11 mouse cellular contexts compared by ENCODE assay signal in genomic region chr2:155640656-155641055, GRCm38 (mm10). TPM values are rescaled to one million over a fixed set of nuclear protein-coding genes. Genes with fewer than 3 reads are reported as not detected.
DNase-seq lines count a peak whose midpoint lies in the region; ATAC-seq and TF ChIP-seq lines count a peak whose summit lies in the region.
"Had no signal": no experiment of that assay in that cellular context is flagged by ENCODE, and none has a peak within 500 bp of the region (broad histone marks: within the 10 kb centered on the region; RNA-seq: fewer than 3 reads in every experiment).

No protein-coding gene starts in this region.

- peak; percentile 69 for DNase-seq in layer of hippocampus, adult 11-12 months (ENCODE audit: low spot score)
- DNase-seq in layer of hippocampus, adult 9-10 months (ENCODE audit: low spot score): no peak
- DNase-seq in adrenal gland, postnatal 25 days: peak; percentile 24
- peak; percentile 81 to 89 for DNase-seq in cerebellum, adult 2 months
- no peak for DNase-seq in Muller cell, postnatal 12 days (ENCODE audit: inconsistent ontology term)
- DNase-seq in kidney, postnatal 36 days: no peak
- no peak for DNase-seq in spleen, adult 18-20 months
- DNase-seq: kidney, postnatal 25 days had no signal

- ATAC-seq in hindbrain, embryonic 16.5 days: peak; percentile 70
- ATAC-seq: liver, embryonic 12.5 days had no signal

- 14% methylated on average over 6 of the region's 6 CpGs for WGBS in cerebellum, adult 2 months
- 48% methylated on average over 6 of the region's 6 CpGs for WGBS in hindbrain, embryonic 16.5 days

- peaks cover 53% of the 10 kb centered on the region for H3K4me1 ChIP-seq in cerebellum, adult 2 months (ENCODE audit: control insufficient read depth, insufficient read depth, low read length)
- H3K4me1 ChIP-seq in hindbrain, embryonic 16.5 days (ENCODE audit: control insufficient read depth, insufficient read depth, low read depth, low read length): no peaks in the 10 kb centered on the region; the same call in 1 of the 2 replicates
- H3K4me1 ChIP-seq: liver, embryonic 12.5 days; megakaryocyte, embryonic 14.5 days had no signal

- peak overlapping the region; percentile 52 for H3K27ac ChIP-seq in cerebellum, adult 2 months (ENCODE audit: insufficient read depth, low read length)
- H3K27ac ChIP-seq in hindbrain, embryonic 16.5 days (ENCODE audit: low read depth, low read length): peak overlapping the region; percentile 42; the same call in 1 of the 2 replicates
- H3K27ac ChIP-seq: liver, embryonic 12.5 days had no signal

- no peak overlapping the region for H3K4me2 ChIP-seq in hindbrain, embryonic 16.5 days (ENCODE audit: low read length)
- H3K4me2 ChIP-seq: liver, embryonic 12.5 days had no signal

- no peaks in the 10 kb centered on the region for H3K27me3 ChIP-seq in cerebellum, adult 2 months (ENCODE audit: control insufficient read depth, insufficient read depth, low read length)
- H3K27me3 ChIP-seq in hindbrain, embryonic 16.5 days (replicated peaks; ENCODE audit: control insufficient read depth, insufficient read depth, low read length): no peaks in the 10 kb centered on the region
- H3K27me3 ChIP-seq: liver, embryonic 12.5 days; megakaryocyte, embryonic 14.5 days had no signal

- no peak overlapping the region for H3K4me3 ChIP-seq in cerebellum, adult 2 months (replicated peaks; ENCODE audit: insufficient read depth, low read depth, low read length)
- no peak overlapping the region for H3K4me3 ChIP-seq in hindbrain, embryonic 16.5 days (ENCODE audit: low read length)
- H3K4me3 ChIP-seq: liver, embryonic 12.5 days; megakaryocyte, embryonic 14.5 days had no signal

- peaks cover 52% of the 10 kb centered on the region for H3K36me3 ChIP-seq in hindbrain, embryonic 16.5 days (ENCODE audit: control insufficient read depth, insufficient read depth, low read length)

- H3K9ac ChIP-seq in hindbrain, embryonic 16.5 days (ENCODE audit: low read depth, low read length): no peak overlapping the region
- H3K9ac ChIP-seq: liver, embryonic 12.5 days had no signal

- TF ChIP-seq POLR2A in cerebellum, adult 2 months (IDR thresholded peaks at IDR 0.05; ENCODE audit: borderline replicate concordance, insufficient read depth, low read length): no peak

- TF ChIP-seq CTCF in cerebellum, adult 2 months (IDR thresholded peaks at IDR 0.05; ENCODE audit: borderline replicate concordance, insufficient read depth, low read depth, low read length): no peak

- H3K9me3 ChIP-seq in hindbrain, embryonic 16.5 days (ENCODE audit: control insufficient read depth, low read length): no peaks in the 10 kb centered on the region
- H3K9me3 ChIP-seq: liver, embryonic 12.5 days; megakaryocyte, embryonic 14.5 days had no signal

RNA-seq across cellular contexts. Expression of gene Myh7b, which starts 29.6 kb away (rescaled TPM):
- 0.24 TPM in 1 of 2 replicates, not detected in the other for total RNA-seq in adrenal gland, postnatal 25 days (2021)
- polyA plus RNA-seq in cerebellum, adult 2 months (2012; rRNA removed): 17.6 and 20.8 TPM in 2 replicates
- polyA plus RNA-seq in hindbrain, embryonic 16.5 days (2015; fragmentation: Nextera tagmentation; extraction: Ambion mirVana): 0.77 and 1.7 TPM in 2 replicates

RNA-seq across cellular contexts. Expression of gene Gss, which starts 48.0 kb away (rescaled TPM):
- total RNA-seq in adrenal gland, postnatal 25 days (2021): 67.6 and 82.2 TPM in 2 replicates
- polyA plus RNA-seq in cerebellum, adult 2 months (2012; rRNA removed): 25.7 and 26.5 TPM in 2 replicates
- polyA plus RNA-seq in hindbrain, embryonic 16.5 days (2015; fragmentation: Nextera tagmentation; extraction: Ambion mirVana): 15.7 and 17.5 TPM in 2 replicates

RNA-seq across cellular contexts. Expression of gene Trpc4ap, which starts 51.5 kb away (rescaled TPM):
- total RNA-seq in adrenal gland, postnatal 25 days (2021): 150 and 170 TPM in 2 replicates
- polyA plus RNA-seq in cerebellum, adult 2 months (2012; rRNA removed): 223 and 236 TPM in 2 replicates
- polyA plus RNA-seq in hindbrain, embryonic 16.5 days (2015; fragmentation: Nextera tagmentation; extraction: Ambion mirVana): 155 and 168 TPM in 2 replicates

Comparison
In these comparisons a context has a peak if more than half of its experiments do, and no peak if none do; other contexts are left out.
1. DNase-seq: peak in layer of hippocampus, adult 11-12 months (single experiment), adrenal gland, postnatal 25 days (single experiment) and cerebellum, adult 2 months (2 of 2); none in layer of hippocampus, adult 9-10 months (single experiment), Muller cell, postnatal 12 days (single experiment), kidney, postnatal 36 days (0 of 2) and spleen, adult 18-20 months (0 of 2).